18 mouse cellular contexts compared by ENCODE assay signal in genomic region chr9:85096520-85096919, GRCm38 (mm10).
"Had no signal": no experiment of that assay in that cellular context is flagged by ENCODE, and none has a peak within 500 bp of the region (broad histone marks: within the 10 kb centered on the region; RNA-seq: fewer than 3 reads in every experiment).

No protein-coding gene starts in this region.

- H3K4me1 ChIP-seq: midbrain, embryonic 10.5 days; midbrain, embryonic 12.5 days; neural tube, embryonic 13.5 days had no signal

- H3K27me3 ChIP-seq: midbrain, embryonic 12.5 days; neural tube, embryonic 13.5 days had no signal

- H3K9me3 ChIP-seq: midbrain, embryonic 10.5 days; midbrain, embryonic 12.5 days; neural tube, embryonic 13.5 days had no signal

- DNase-seq: lung, adult 18-20 months; lung, embryonic 14.5 days; lung, postnatal 10 days; lung, postnatal 4 days; midbrain, embryonic 14.5 days; retina, postnatal 1 day; right cerebral cortex, adult 18-20 months; right cerebral cortex, postnatal 25 days; right cerebral cortex, postnatal 4 days; spleen, adult 18-20 months; thymus, adult 18-20 months; thymus, postnatal 14 days; thymus, postnatal 36 days had no signal

- H3K36me3 ChIP-seq: midbrain, embryonic 10.5 days; midbrain, embryonic 12.5 days; neural tube, embryonic 13.5 days had no signal

- H3K4me2 ChIP-seq: lung, embryonic 14.5 days; midbrain, embryonic 12.5 days; neural tube, embryonic 13.5 days had no signal

- H3K27ac ChIP-seq: midbrain, embryonic 10.5 days; midbrain, embryonic 12.5 days; neural tube, embryonic 13.5 days had no signal

- H3K9ac ChIP-seq: lung, embryonic 14.5 days; midbrain, embryonic 12.5 days; neural tube, embryonic 13.5 days had no signal

- H3K4me3 ChIP-seq: midbrain, embryonic 10.5 days; midbrain, embryonic 12.5 days; myocyte; neural tube, embryonic 13.5 days had no signal

- ATAC-seq: midbrain, embryonic 16.5 days had no signal
